Mouse (Mus musculus): ENCODE measurements around the gene Ttc23l. TPM values are rescaled to one million over a fixed set of nuclear protein-coding genes. Genes with fewer than 3 reads are reported as not detected.
"Not testable (repeated sequence)": the region's sequence is repeated elsewhere in the genome, so short reads cannot be mapped to it uniquely, and the experiment has no call there.

Ttc23l gene
- polyA plus RNA-seq, 1 experiment from 2014 or later = not detected

DNA sequence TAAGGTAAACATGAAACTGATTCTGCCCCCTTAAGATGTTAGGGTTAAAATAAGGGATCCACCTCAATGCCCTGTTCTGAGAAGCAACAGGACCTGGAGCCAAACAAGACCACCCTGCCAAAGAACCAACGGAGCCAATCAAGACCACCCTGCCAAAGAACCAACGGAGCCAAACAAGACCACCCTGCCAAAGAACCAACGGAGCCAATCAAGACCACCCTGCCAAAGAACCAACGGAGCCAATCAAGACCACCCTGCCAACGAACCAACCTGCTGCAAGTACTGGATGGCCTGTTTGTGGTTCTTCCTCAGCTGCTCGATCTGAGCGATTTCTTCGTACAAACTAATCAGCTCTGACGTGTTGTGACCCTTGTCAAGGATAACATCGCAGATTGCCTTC, 25.1 kb downstream of the Ttc23l start:
- not testable (repeated sequence) for H3K27ac ChIP-seq (ENCODE audit: low read length); H3K9me3 ChIP-seq (ENCODE audit: control insufficient read depth, low read length); H3K4me1 ChIP-seq (ENCODE audit: control insufficient read depth, insufficient read depth, low read length); H3K4me3 ChIP-seq (ENCODE audit: low read length); H3K27me3 ChIP-seq (replicated peaks; ENCODE audit: control insufficient read depth, insufficient read depth, low read length); H3K9ac ChIP-seq (ENCODE audit: low read depth, low read length); ATAC-seq; H3K4me2 ChIP-seq (ENCODE audit: low read depth, low read length); H3K36me3 ChIP-seq (ENCODE audit: control insufficient read depth, insufficient read depth, low read length)
- WGBS = 87% methylated on average over 10 of the region's 10 CpGs

DNA sequence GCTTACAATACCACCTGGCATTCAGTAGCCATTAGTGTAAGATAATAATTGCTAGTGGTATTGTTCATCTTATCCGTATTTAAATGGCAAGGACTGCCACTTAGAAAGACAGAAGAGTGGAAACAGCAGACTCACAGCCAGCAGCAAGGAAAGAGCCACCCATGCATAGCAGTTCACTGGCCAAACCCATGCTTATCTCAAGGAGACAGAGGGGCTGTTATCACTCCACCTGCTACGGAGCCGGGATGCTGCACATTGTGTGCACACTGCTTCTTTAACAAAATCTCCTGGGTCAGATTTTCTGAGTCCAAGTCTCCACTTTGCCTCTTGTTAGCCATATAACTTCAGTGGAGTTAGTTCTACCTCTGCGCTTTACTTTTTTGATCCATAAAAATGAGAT, 27.1 kb downstream of the Ttc23l start:
- no peaks in the 10 kb centered on the region for H3K27me3 ChIP-seq (replicated peaks; ENCODE audit: control insufficient read depth, insufficient read depth, low read length)
- no peak overlapping the region for H3K9ac ChIP-seq (ENCODE audit: low read depth, low read length)
- 68% methylated on average over 4 of the region's 4 CpGs for WGBS
- H3K36me3 ChIP-seq (ENCODE audit: control insufficient read depth, insufficient read depth, low read length) = no peaks in the 10 kb centered on the region
- no peak overlapping the region for H3K4me3 ChIP-seq (ENCODE audit: low read length)
- no peak overlapping the region for H3K27ac ChIP-seq (ENCODE audit: low read length)
- H3K9me3 ChIP-seq (ENCODE audit: control insufficient read depth, low read length) = no peaks in the 10 kb centered on the region
- H3K4me2 ChIP-seq (ENCODE audit: low read depth, low read length) = no peak overlapping the region
- no peak for ATAC-seq
- H3K4me1 ChIP-seq (ENCODE audit: control insufficient read depth, insufficient read depth, low read length) = no peaks in the 10 kb centered on the region

DNA sequence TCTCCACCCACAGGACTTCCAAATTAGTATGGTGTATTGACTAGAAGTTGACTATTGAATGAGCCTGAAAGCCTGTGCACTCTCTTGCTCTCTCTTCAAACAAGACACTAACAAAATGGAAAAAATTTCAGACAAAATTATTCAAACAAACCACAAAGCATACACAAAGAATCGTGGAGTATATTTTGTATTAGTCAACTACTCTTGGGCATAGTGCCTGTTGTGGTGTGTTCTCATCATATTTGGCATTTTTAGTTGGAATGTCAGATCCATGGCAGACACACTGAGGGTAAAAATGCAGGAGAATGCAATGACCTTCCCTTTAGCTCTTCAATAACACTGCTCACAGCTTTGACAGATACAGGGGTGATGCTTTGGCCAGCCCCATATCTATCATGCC, 32.6 kb downstream of the Ttc23l start:
- no peak for ATAC-seq
- Histone ChIP-seq H3K27ac (ENCODE audit: low read length) (no peak overlapping the region), H3K4me2 (ENCODE audit: low read depth, low read length) (no peak overlapping the region), H3K9me3 (ENCODE audit: control insufficient read depth, low read length) (no peaks in the 10 kb centered on the region), H3K4me3 (ENCODE audit: low read length) (no peak overlapping the region), H3K9ac (ENCODE audit: low read depth, low read length) (no peak overlapping the region), H3K36me3 (ENCODE audit: control insufficient read depth, insufficient read depth, low read length) (no peaks in the 10 kb centered on the region), H3K27me3 (replicated peaks; ENCODE audit: control insufficient read depth, insufficient read depth, low read length) (no peaks in the 10 kb centered on the region), H3K4me1 (ENCODE audit: control insufficient read depth, insufficient read depth, low read length) (no peaks in the 10 kb centered on the region)
- WGBS = 73% methylated on average over 1 of the region's 1 CpGs

DNA sequence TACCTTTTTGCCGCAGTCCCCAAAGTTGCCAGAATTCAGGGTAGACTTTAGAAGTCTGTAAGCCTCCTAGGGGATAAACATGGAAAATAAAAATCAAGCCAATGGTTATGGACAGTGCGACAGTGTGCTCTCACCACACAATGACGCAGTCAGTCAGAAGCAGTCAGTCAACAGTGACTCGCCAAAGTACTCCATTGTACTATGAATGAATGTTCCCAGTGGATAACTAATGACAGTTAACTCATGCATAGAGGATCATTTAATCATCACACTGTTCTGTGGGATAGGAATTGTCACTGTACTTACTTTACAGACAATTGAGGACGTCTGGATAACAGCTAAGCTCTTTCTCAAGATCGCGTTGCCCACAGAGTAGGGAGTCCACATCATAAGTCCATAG, 43.3 kb downstream of the Ttc23l start:
- Histone ChIP-seq H3K36me3 (ENCODE audit: control insufficient read depth, insufficient read depth, low read length) (no peaks in the 10 kb centered on the region), H3K27me3 (replicated peaks; ENCODE audit: control insufficient read depth, insufficient read depth, low read length) (no peaks in the 10 kb centered on the region), H3K4me1 (ENCODE audit: control insufficient read depth, insufficient read depth, low read length) (no peaks in the 10 kb centered on the region), H3K4me2 (ENCODE audit: low read depth, low read length) (no peak overlapping the region), H3K27ac (ENCODE audit: low read length) (no peak overlapping the region), H3K9me3 (ENCODE audit: control insufficient read depth, low read length) (no peaks in the 10 kb centered on the region), H3K4me3 (ENCODE audit: low read length) (no peak overlapping the region), H3K9ac (ENCODE audit: low read depth, low read length) (no peak overlapping the region)
- 82% methylated on average over 7 of the region's 7 CpGs for WGBS
- no peak for ATAC-seq

DNA sequence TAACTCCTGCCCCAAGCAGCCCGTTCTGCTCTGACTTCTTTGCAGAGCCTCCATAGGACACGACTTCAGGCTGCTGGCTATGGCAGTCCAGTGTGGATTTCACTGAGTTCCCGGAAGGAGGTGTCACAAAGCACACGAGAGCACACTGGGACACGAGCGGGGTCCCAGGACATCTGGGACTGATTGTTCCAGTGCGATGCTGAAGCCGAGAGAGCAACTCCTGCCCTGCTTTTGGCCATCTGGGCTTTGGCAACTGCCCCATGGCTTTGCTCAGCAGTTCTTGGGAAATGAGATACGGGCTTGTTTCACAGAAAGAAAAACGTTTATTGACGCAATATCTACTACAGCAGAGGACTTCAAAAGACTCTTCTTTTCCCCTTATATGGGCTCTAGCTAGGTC, 52.4 kb downstream of the Ttc23l start:
- H3K27ac ChIP-seq (ENCODE audit: low read length) = no peak overlapping the region
- no peaks in the 10 kb centered on the region for H3K36me3 ChIP-seq (ENCODE audit: control insufficient read depth, insufficient read depth, low read length)
- no peaks in the 10 kb centered on the region for H3K9me3 ChIP-seq (ENCODE audit: control insufficient read depth, low read length)
- no peaks in the 10 kb centered on the region for H3K27me3 ChIP-seq (replicated peaks; ENCODE audit: control insufficient read depth, insufficient read depth, low read length)
- H3K4me1 ChIP-seq (ENCODE audit: control insufficient read depth, insufficient read depth, low read length) = no peaks in the 10 kb centered on the region
- H3K4me2 ChIP-seq (ENCODE audit: low read depth, low read length) = no peak overlapping the region
- no peak overlapping the region for H3K4me3 ChIP-seq (ENCODE audit: low read length)
- 67% methylated on average over 11 of the region's 11 CpGs for WGBS
- ATAC-seq = no peak
- no peak overlapping the region for H3K9ac ChIP-seq (ENCODE audit: low read depth, low read length)

DNA sequence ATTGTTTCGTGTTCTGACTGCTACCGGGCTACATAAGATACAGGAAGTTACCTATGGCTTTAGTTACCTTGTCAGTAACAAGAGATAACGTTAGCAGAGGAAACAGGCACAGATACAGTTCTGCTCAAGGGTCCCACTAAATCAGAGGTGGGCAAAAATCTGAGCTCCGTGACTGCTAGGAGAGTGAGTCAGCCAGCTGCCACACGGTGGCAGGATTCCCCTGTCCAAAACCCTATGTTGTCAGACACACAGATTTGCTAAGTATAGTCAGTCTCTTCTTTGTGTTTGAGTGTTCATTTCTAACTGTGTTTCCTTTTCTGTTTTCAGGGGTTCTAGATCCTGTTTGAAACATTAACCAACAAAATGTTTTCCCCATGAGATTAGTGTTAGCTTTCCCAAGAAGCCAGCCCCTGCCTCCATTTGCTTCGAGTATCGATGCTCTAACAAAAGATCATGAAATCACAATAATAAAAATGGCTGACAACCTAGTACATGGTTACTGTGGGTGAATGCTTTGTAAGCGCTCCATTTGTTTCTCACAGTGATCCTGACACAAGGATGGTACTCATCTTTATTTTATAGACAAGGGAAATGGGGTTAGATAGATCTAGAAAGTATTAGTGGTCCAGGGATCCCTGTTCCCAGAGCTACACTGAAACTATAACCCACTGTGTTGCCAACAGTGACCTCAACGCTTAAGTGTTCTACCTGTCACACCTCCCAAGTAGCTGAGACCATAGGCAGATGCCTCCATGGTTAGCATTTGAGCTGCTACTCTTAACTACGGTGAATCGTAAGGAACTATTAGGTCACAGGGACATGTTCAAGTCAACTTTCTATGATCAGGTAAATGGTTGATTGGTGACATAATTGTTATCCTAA, 57.4 kb downstream of the Ttc23l start:
- peak; percentile 65 for ATAC-seq
- H3K4me1 ChIP-seq (ENCODE audit: control insufficient read depth, insufficient read depth, low read length) = no peaks in the 10 kb centered on the region
- no peaks in the 10 kb centered on the region for H3K27me3 ChIP-seq (replicated peaks; ENCODE audit: control insufficient read depth, insufficient read depth, low read length)
- H3K4me2 ChIP-seq (ENCODE audit: low read depth, low read length) = no peak overlapping the region
- no peaks in the 10 kb centered on the region; the same call in 1 of the 2 replicates for H3K36me3 ChIP-seq (ENCODE audit: control insufficient read depth, insufficient read depth, low read length)
- H3K27ac ChIP-seq (ENCODE audit: low read length) = no peak overlapping the region
- H3K9me3 ChIP-seq (ENCODE audit: control insufficient read depth, low read length) = no peaks in the 10 kb centered on the region
- no peak overlapping the region for H3K9ac ChIP-seq (ENCODE audit: low read depth, low read length)
- WGBS = 57% methylated on average over 11 of the region's 11 CpGs
- no peak overlapping the region for H3K4me3 ChIP-seq (ENCODE audit: low read length)

DNA sequence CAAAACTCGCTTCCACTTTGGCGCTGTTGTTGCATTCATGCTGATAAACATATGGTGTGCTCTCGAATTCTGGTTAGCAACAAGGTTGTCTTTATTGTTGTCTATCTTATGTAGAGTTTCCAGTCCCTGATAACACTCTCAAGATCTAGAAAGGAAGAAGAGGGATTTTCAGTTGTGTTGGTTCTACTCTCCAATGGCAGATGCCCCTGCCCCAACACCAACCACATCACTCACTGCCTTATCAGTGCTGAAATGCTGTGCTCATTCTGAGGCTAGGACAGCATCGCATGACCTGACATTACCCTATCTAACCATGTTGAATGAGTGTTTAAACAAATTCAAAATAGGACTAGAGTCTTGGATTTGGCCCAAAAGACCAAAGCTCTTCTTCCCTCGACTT, 58.4 kb downstream of the Ttc23l start:
- Histone ChIP-seq H3K9ac (ENCODE audit: low read depth, low read length) (no peak overlapping the region), H3K4me3 (ENCODE audit: low read length) (no peak overlapping the region), H3K36me3 (ENCODE audit: control insufficient read depth, insufficient read depth, low read length) (no peaks in the 10 kb centered on the region; the same call in 1 of the 2 replicates), H3K27ac (ENCODE audit: low read length) (no peak overlapping the region), H3K9me3 (ENCODE audit: control insufficient read depth, low read length) (no peaks in the 10 kb centered on the region), H3K27me3 (replicated peaks; ENCODE audit: control insufficient read depth, insufficient read depth, low read length) (no peaks in the 10 kb centered on the region), H3K4me1 (ENCODE audit: control insufficient read depth, insufficient read depth, low read length) (no peaks in the 10 kb centered on the region), H3K4me2 (ENCODE audit: low read depth, low read length) (no peak overlapping the region)
- 77% methylated on average over 5 of the region's 5 CpGs for WGBS
- ATAC-seq = no peak

DNA sequence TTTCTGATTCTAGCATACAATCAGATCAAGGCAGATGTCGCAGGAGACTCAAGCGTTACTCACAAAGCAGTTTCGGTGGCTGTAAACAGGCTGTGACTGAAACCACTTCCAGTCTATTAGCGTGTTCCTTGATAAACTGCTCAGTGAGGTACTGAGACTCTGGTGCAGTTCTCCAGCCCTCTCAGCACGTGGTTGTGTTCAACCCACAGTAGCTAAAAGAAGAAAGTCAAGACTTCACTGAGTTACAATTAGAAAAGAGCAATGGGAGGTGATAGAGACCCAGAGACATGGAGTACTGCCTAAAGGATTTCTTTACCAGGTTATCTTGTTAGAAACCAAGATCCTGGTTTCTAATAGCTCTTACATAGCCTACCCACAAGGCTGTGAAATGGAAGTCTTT, 58.9 kb downstream of the Ttc23l start:
- Histone ChIP-seq H3K27me3 (replicated peaks; ENCODE audit: control insufficient read depth, insufficient read depth, low read length) (no peaks in the 10 kb centered on the region), H3K4me3 (ENCODE audit: low read length) (no peak overlapping the region), H3K4me2 (ENCODE audit: low read depth, low read length) (no peak overlapping the region), H3K9ac (ENCODE audit: low read depth, low read length) (no peak overlapping the region), H3K36me3 (ENCODE audit: control insufficient read depth, insufficient read depth, low read length) (no peaks in the 10 kb centered on the region; the same call in 1 of the 2 replicates), H3K4me1 (ENCODE audit: control insufficient read depth, insufficient read depth, low read length) (no peaks in the 10 kb centered on the region), H3K9me3 (ENCODE audit: control insufficient read depth, low read length) (no peaks in the 10 kb centered on the region), H3K27ac (ENCODE audit: low read length) (no peak overlapping the region)
- no peak for ATAC-seq
- WGBS = 78% methylated on average over 5 of the region's 5 CpGs

DNA sequence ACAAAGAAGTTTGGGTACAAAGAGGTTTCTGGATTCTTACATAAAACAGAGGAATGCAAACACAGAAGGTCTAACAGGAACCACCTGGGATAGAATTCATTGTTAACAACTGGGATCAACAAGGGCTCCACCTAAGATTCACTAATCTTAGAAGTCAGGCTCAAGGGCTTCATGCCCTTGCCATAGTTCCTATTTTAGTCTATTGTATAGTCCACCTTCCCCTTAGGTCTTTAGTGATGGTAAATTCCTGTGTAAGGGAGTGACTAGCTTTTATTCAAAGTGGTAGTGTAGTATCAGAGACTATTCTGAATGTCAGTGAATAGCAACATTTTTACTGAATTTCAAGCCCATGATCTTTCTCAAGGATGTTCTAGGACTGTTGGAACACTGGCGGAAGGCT, 61.8 kb downstream of the Ttc23l start:
- H3K4me2 ChIP-seq (ENCODE audit: low read depth, low read length); H3K36me3 ChIP-seq (ENCODE audit: control insufficient read depth, insufficient read depth, low read length): not testable (repeated sequence)
- 98% methylated on average over 1 of the region's 1 CpGs for WGBS

DNA sequence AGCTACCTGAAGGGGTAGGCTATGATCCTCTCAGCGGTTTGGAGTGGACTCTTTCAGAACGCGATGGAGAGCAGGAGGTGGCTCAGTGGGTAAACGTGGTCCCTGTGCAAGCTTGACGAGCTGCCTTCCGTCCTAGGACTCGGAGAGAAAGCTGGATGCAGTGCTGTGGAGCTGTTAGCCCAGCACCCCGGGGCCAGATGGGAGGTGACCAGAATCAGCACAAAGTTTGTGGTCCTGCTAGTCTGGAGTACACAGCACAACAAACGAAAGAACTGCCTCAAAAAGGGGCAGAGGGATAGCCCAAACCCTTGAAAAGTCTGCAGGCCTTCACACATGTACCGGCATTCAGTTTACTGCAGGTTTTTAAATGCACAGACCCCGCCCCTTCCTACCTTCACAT, 62.5 kb downstream of the Ttc23l start:
- ATAC-seq = no peak
- Histone ChIP-seq H3K27ac (ENCODE audit: low read length) (no peak overlapping the region), H3K36me3 (ENCODE audit: control insufficient read depth, insufficient read depth, low read length) (no peaks in the 10 kb centered on the region; the same call in none of the 2 replicates), H3K4me1 (ENCODE audit: control insufficient read depth, insufficient read depth, low read length) (no peaks in the 10 kb centered on the region), H3K27me3 (replicated peaks; ENCODE audit: control insufficient read depth, insufficient read depth, low read length) (no peaks in the 10 kb centered on the region), H3K9ac (ENCODE audit: low read depth, low read length) (no peak overlapping the region), H3K4me3 (ENCODE audit: low read length) (no peak overlapping the region), H3K4me2 (ENCODE audit: low read depth, low read length) (no peak overlapping the region), H3K9me3 (ENCODE audit: control insufficient read depth, low read length) (no peaks in the 10 kb centered on the region)
- 95% methylated on average over 11 of the region's 11 CpGs for WGBS

More for the DNA sequence above, 61.8 kb downstream of the Ttc23l start:
- not testable (repeated sequence) for H3K27me3 ChIP-seq (replicated peaks; ENCODE audit: control insufficient read depth, insufficient read depth, low read length); ATAC-seq; H3K4me3 ChIP-seq (ENCODE audit: low read length); H3K9ac ChIP-seq (ENCODE audit: low read depth, low read length); H3K27ac ChIP-seq (ENCODE audit: low read length); H3K4me1 ChIP-seq (ENCODE audit: control insufficient read depth, insufficient read depth, low read length); H3K9me3 ChIP-seq (ENCODE audit: control insufficient read depth, low read length)

All from intestine, embryonic 16.5 days (tissue).